Mouse (Mus musculus) ZHBTc4 (cell line): ENCODE data around the gene Plch1.

ENCODE experiments used
- DNase-seq: peaks from one replicate; pipeline ENCODE4 v3.0.0-alpha.2; 2011; ENCODE audit warnings: low read depth, low spot score

Gene Plch1

DNA sequence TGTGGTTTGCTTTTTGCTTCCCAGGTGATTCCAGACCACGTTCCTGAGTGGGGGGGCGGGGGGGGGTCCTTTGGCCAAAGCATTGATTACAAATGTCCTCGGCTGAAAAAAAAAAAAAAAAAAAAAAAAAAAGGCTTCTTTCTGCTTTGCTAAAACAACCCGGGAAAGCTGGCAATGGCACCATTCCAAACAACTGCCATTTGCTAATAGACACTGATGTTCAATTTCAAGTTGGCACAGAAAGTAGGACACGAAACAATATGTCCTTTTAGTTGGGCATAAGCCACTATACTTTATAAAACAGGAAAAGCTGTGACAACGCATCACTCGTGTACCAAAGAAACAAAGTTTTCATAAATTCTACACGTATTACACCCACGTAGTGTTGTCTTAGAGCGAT lies 36.6 kb downstream of the Plch1 start:
- no peak for DNase-seq

- no peak for DNase-seq
Observed at GRCm38 (mm10) chr3:63852828-63853227, 46.4 kb downstream of the Plch1 start.

- DNase-seq: peak; percentile 18
Observed at GRCm38 (mm10) chr3:63851125-63851698, 48.1 kb downstream of the Plch1 start.

DNA sequence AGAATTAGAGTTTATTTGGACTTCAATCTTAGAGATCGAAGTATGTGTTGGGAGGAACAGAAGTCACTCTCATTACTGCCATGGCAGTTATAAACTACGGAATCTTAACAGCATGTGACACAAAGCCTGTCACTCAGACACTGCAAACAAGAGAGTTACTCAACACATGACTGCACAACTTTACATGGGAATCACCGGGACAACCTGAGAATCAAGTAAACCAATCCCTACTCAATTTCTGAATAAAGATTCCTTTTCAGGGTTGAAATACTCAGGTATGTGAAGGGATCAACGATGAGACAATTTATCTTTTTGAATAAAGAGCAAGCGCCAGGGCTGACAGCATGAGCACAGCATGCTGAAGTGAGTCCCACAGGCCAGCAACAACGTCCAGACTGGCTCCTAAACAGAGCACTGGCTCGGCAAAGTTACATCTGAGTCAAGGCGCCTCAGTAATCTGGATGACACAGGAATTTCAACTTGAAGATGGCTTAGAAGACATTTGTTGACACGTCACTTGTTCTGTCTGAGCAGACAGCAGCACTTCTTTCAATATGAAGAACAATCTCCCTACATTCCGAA lies 49.4 kb downstream of the Plch1 start:
- no peak for DNase-seq

GRCm38 (mm10) chr3:63844141-63844540 lies 55.1 kb downstream of the Plch1 start:
- no peak for DNase-seq

GRCm38 (mm10) chr3:63842436-63842835 lies 56.8 kb downstream of the Plch1 start:
- peak; percentile 79 for DNase-seq

DNA sequence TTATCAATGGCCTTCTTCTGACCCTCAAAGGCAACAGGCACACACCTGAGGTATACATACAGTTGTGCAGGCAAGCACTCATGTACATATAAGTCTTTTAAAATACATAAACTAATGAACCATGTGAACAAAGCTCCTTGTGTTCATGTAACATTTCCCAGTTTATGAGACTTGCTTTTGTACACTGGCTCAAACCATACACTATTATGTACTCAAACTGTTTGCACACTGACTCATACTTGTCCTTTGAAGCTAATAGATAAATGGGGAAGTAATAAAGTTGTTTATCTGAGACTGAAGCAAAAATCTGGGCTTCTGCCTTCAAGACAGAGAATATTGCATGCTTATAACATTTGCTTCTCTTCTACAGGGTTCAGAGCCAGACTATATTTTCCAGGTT lies 61.5 kb downstream of the Plch1 start:
- DNase-seq: no peak

GRCm38 (mm10) chr3:63836937-63837632 lies 62.2 kb downstream of the Plch1 start:
- no peak for DNase-seq

DNA sequence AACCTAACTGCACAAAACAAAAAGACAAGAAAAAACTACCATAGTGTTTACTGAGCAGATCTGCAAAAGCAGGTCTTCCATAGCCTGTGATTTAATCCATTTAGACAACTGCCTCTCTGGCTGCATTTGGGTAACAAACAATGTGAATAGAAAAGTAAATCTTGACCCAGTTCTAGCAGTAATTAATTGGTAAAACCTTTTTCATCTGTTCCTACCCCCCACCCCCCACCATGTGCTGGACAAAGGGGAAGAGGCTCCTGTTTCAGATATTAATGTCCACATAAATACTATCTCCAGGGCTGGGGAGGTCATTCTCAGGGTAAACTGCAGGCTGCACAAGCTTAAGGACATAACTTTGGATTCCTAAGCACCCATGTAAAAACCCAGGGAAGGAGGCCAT lies 63.5 kb downstream of the Plch1 start:
- DNase-seq: no peak

GRCm38 (mm10) chr3:63823874-63824400 lies 75.3 kb downstream of the Plch1 start:
- DNase-seq: peak; percentile 64

DNA sequence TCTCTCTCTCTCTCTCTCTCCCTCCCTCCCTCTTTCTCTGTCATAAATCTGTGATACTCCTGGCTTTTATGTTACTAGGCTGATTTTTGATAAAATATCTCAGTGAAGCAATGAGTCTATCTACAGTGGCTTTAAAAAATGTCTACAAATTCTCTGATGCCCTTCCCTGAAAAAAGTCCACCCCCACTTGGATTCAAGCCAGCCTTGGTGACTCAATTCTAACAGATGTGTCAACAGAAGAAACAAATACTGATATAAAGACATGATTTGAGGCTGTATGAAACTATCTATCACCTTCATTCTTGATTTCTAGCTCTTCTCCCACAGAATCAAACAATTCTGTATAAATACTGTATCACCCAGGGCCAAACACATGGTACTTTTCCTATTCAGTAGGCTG lies 76.6 kb downstream of the Plch1 start:
- no peak for DNase-seq

GRCm38 (mm10) chr3:63815131-63815530 lies 84.1 kb downstream of the Plch1 start:
- DNase-seq: no peak

- DNase-seq: no peak
Observed at GRCm38 (mm10) chr3:63814203-63814602, 85.1 kb downstream of the Plch1 start.

- no peak for DNase-seq
Observed at GRCm38 (mm10) chr3:63806906-63807305, 92.4 kb downstream of the Plch1 start.

GRCm38 (mm10) chr3:63805496-63805895 lies 93.8 kb downstream of the Plch1 start:
- DNase-seq: no peak

DNA sequence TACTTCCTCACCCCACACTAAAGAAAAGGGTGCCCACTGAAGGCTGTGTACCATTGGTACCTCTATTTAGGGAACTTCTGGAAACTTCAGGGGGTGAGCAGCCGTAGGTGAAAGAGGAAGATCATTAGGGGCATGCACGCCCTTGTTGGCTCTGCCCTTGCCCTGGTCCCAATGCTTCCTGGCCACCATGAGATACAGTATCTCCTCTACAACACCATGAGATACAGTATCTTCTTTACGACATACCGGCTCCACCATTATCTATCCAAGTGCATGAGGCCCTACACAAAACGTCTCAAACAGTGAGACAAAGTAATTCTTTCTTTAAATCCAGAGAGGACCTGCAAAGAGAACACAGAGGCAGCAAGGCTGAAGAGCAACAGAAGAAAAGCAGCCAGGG lies 98.6 kb downstream of the Plch1 start:
- no peak for DNase-seq

- no peak for DNase-seq
Observed at GRCm38 (mm10) chr3:63786805-63787365, 112.4 kb downstream of the Plch1 start.

GRCm38 (mm10) chr3:63772617-63773305 lies 126.5 kb downstream of the Plch1 start:
- no peak for DNase-seq

DNA sequence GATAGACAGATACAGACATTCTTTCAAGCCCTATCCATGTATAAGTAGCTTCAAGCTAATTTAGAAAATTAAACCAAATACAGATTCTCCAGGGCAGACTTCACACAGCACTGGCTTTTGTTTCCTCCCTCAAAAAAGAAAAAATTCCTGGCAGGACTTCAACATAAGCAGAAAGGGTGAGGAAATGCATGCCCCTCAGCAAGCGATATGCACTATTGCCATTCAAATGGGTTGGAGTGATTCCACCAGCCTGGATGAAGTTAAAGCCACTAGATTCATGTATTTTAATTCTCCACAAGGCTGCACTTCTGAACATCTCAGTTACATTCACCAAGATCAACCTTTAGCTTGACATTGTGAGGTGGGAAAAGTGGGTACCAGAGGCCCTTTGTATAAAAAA lies 138.5 kb downstream of the Plch1 start:
- no peak for DNase-seq

- no peak for DNase-seq
Observed at GRCm38 (mm10) chr3:63740073-63740472, 159.2 kb downstream of the Plch1 start.

GRCm38 (mm10) chr3:63728325-63728724 lies 170.9 kb downstream of the Plch1 start:
- no peak for DNase-seq
